Mouse (Mus musculus) thymus, postnatal 25 days (tissue): Measurements from ENCODE around the gene Pvrig.
"Not testable (repeated sequence)": the region's sequence is repeated elsewhere in the genome, so short reads cannot be mapped to it uniquely, and the experiment has no call there.

ENCODE experiments used
- DNase-seq: peaks from one replicate; pipeline ENCODE4 v3.0.0; 2022

Pvrig gene

DNA sequence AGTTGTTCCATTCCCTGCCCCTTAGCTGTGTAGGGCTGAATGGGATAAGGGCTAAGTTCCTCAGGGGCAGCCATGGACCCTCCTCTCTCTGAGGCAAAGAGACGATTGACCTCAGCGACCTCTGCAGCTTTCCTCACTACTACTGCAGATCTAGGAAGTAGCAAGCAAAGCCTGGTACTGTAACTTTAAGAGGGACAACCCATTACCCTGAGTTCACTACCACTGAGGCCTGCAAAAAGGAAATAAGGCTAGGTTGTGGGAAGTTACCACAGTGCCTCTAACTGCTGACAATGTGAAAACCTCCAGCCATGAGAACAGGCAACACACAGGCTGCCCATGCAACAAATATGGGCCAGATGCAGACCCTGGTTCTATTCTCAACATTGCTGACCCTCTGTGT is at the start of gene Pvrig:
Gene Pvrig, plus strand, starts transcription at position 301 of the 400 bp plus-strand sequence.
- DNase-seq, result no peak

- DNase-seq, result no peak
Measured at GRCm38 (mm10) chr5:138294158-138294557, 47.6 kb upstream of the Pvrig start.

DNA sequence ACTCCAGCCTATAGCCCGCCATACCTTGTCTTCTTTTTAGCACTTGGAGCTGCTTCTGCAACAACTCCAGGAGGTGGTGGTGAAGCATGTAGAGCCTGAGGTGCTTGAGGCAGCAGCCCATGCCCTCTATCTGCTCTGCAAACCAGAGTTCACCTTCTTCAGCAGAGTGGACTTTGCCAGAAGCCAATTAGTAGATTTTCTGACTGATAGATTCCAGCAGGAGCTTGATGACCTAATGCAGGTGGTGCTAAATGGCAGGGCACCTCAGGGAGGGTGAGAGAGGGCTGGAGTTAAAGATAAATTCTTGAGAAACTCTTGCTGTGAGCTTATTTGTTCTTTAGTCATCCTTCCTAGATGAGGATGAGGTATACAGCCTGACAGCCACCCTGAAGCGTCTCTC is 42.1 kb upstream of the Pvrig start:
- DNase-seq, result no peak

GRCm38 (mm10) chr5:138312795-138313194 is 29.0 kb upstream of the Pvrig start:
- DNase-seq, result no peak

DNA sequence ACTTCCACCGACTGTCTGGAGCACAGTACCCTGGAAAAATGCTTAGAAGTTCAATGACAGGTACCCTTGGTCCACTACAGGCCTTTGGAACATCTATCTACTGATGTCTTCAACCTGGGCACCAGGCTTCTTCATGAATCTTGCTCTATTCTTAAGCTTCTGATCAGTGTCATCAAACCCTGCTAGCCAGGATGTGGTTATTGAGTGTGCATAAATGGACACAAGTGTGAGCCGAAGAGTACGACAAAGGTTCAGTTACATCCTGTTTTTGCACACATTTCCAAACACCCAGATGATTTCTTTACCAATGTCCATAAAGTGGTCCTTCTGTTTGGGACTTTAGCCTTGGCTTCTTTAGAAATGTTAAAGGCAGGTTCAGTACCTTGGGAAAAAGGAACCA is 1.5 kb downstream of the Pvrig start:
- DNase-seq, result no peak

DNA sequence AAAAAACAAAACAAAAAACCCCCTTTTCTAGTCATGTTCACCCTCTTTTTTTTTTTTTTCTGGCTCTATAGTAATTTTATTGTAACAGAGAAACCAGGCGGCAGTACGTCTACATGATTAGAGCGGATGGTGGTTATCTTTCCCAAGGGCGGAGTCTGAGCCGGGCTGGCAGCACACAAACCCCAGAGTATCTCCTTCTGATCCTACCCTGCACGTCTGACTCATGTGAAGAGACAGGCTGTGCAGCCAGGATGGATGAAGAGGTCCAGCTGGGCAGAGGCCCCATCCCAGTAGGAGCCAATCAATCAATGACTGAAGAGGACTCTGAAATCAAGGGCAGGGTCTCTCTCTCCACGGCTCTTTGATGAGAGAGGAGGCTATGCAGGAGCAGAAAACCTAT is 21.4 kb downstream of the Pvrig start:
- not testable (repeated sequence) for DNase-seq

DNA sequence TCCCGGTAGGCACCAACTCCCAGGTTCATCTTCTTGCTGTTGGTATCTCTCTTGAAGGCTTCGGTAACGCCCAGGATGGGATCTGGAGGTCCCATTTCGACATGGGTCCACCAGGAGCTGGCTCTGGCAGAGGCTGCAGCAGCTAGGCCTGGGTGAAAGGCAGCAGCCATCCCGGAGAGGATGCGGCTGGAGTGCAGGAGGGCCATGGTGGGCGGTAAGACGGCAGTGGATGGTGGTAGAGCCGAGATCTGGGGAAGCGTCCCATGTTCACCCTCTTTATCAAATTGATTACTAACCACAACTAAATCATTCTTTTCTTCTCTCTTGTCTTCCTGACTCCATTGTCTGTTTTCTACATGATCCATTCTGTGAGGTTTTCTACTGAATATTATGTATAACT is 23.6 kb downstream of the Pvrig start:
- not testable (repeated sequence) for DNase-seq
